Mouse (Mus musculus) gastrocnemius, postnatal 4 days (tissue): ENCODE data around the gene Maml2. TPM values are rescaled to one million over a fixed set of nuclear protein-coding genes. Genes with fewer than 3 reads are reported as not detected.

Experiments used
- DNase-seq, 2 experiments: peaks; one replicate each; pipeline ENCODE4 v3.0.0; 2021 to 2022; ENCODE audit warnings: low spot score in 2 of 2, mixed read lengths in 2 of 2
- total RNA-seq, 2 experiments: library from RNA; stranded (reverse); gene quantifications; 2 replicates each; pipeline ENCODE4 v1.2.3; 2021

Gene Maml2
- total RNA-seq, 2 experiments from 2014 or later, result 8.2 to 8.7 TPM

DNA sequence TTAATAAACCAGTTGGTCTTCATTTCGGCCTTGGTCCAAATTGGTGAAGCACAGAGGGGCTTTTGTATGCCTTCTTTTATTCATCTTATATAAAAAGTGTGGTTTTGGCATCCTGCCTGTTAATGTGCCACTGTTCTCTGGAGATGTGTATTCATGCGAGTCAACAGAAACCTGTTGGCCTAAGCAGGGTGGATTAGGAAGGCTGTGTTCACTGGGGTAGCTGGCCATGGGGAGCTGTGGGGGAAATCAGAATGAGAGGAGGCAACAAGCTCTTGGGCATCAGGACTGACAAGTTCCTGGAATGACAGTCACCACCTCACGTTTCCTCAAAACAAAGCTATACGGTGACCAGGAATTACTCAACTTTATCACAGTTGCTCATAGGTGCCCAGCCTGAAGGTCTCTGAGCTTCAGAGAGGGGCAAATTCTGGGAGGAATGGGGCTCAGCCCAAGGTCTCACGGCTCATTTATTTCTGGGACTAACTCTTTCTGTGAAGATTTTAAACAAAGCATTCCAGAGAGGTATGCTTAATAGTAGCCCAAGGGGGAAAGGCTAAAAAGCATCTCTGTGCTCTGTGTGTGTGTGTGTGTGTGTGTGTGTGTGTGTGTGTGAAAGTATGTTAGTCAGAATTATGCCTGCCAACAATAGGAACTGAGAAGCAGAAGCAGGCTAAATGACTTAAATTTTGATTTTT, 228.0 kb downstream of the Maml2 start:
- DNase-seq, result no peak

- no peak for DNase-seq
Observed at GRCm38 (mm10) chr9:13530575-13530974, 232.8 kb downstream of the Maml2 start.

- no peak for DNase-seq
Observed at GRCm38 (mm10) chr9:13533076-13533707, 235.4 kb downstream of the Maml2 start.

- no peak for DNase-seq
Observed at GRCm38 (mm10) chr9:13535803-13536202, 238.0 kb downstream of the Maml2 start.

GRCm38 (mm10) chr9:13536419-13537261, 238.9 kb downstream of the Maml2 start:
- DNase-seq, result no peak

DNA sequence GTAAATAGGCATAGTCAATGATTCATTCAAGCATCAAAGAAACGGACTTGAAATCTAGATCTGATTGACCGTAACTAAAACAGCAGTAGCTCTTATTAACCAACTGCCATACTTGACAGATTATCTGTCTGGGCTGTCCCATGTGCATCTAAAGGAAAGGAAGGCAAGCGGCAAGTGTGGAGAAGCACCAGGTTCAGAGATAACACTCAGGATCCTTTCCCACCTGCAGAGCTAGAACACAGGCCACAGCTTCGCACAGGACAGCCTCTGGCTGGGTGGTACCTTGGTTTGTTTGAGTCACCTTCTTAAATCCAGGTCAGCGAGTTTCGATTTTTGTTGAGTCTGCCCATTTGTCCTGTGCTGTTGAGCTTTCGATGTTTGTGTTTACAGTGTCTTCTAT, 240.4 kb downstream of the Maml2 start:
- no peak for DNase-seq

DNA sequence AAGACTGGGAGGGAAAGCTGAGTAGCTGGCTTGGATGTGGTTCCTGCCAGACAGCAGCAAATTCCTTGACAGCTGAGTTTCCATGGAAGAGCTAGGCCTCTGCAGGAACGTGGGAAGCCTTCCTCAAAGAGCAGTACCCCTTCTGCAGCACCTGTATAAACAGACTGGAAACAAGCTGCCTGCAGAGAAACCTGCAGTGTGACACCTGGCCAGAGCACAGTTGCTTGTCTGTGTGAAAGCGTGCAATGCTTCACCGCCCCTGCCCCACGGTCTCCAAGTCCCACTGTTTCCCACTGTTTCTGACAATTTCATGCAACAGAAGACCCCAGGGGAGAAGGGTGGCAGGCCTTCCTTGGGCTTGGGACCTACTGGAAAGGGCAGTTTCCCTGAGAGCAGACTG, 241.8 kb downstream of the Maml2 start:
- DNase-seq, result no peak

DNA sequence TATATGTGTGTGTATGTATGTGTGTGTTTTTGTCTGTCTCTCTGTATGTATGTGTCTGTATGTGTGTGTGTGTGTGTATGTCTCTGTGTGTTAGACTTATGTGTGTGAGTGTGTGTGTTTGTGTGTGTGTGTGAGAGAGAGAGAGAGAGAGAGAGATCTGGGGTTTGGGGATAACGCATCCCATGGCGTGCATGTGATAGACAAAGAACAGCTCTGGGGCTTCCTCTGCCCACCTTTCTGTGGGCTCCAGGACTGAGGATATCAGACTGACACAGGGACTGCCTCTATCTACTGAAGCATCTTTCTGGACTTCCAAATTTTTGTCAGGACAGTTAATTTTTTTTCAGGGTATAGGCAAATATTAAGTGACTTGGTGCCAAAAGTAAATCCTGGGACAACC, 242.5 kb downstream of the Maml2 start:
- no peak for DNase-seq

GRCm38 (mm10) chr9:13540781-13541180, 243.0 kb downstream of the Maml2 start:
- no peak for DNase-seq

DNA sequence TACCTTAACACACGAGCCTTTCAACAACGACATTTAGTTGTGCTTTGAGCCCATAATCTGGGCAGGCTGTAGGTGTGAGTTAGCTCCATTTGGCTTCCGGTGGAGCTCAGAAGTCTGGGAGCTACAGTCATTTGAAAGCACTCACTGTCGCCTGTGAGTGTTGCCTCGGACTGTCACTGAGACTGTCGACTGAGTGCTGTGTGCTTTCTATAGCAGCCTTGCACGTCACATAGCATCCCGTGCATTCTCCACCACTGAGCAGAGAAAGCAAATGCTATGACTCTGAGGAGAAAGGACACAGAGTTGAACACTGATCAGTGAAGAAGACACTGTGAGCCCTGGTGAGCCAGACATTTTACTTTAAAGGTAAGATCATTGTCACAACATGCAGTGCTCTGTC, 245.4 kb downstream of the Maml2 start:
- DNase-seq, result no peak

GRCm38 (mm10) chr9:13544133-13544532, 246.4 kb downstream of the Maml2 start:
- no peak for DNase-seq

DNA sequence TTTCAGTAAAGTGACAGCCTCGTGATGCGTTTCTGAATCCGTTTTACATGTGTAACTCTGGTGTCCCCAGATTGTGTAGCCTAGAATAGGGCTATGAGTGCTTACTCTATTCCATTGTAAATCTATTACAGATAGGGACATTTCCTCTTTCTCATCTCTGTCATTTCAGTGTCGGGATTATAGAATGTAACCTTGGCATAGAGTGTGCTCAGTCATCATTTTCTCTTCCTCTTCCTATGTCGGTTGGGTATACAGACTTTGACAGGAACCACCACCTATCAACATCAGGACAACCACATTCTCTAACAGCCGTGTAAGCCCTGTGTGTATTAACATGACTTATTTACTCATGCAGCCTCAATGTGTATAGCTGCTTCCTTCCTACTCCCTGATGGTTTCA, 248.0 kb downstream of the Maml2 start:
- no peak for DNase-seq

DNA sequence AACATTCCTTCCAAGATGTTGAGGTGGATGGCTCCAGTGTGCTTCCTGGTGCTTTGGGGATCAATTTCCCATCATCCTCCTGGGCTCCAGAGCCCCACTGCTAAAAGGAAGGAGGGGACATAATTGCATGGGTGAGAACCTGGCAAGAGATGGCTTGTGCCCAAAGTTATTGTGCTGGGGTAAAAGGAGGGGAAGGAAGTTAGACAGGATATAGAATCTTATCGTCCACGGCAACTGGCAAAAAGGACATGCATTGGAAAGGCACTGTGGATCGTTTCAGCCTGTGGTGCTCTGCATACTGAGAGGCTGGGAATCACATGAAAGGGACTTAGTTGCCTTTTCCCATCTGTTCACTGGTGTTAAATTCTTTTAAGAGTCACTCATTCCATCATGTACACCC, 252.2 kb downstream of the Maml2 start:
- DNase-seq, result no peak

- DNase-seq, result no peak
Observed at GRCm38 (mm10) chr9:13552380-13553052, 254.8 kb downstream of the Maml2 start.

GRCm38 (mm10) chr9:13554773-13555172, 257.0 kb downstream of the Maml2 start:
- DNase-seq, result no peak

- no peak for DNase-seq
Observed at GRCm38 (mm10) chr9:13555973-13556481, 258.3 kb downstream of the Maml2 start.

GRCm38 (mm10) chr9:13556696-13557095, 258.9 kb downstream of the Maml2 start:
- DNase-seq, result no peak

GRCm38 (mm10) chr9:13558811-13559372, 261.1 kb downstream of the Maml2 start:
- DNase-seq, result no peak

DNA sequence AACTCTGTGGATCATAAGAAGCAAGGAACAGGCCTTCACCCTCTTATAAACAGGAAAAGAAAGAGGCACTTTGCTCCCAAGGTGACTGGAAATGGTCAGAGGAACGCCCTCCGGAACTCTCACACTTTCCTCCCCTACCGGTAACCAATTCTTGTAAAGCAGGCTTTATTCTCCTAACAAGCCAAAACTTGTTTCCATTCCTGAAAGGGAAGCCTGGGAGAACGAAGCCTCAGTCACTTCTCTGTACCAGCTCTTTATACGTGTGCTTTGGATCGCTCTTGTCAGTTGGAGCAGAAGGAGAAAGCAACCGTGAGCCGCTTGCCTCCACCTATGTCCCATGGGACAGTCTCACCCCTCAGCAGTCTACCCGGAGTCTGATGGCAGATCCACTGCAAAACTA, 262.9 kb downstream of the Maml2 start:
- DNase-seq, result no peak

DNA sequence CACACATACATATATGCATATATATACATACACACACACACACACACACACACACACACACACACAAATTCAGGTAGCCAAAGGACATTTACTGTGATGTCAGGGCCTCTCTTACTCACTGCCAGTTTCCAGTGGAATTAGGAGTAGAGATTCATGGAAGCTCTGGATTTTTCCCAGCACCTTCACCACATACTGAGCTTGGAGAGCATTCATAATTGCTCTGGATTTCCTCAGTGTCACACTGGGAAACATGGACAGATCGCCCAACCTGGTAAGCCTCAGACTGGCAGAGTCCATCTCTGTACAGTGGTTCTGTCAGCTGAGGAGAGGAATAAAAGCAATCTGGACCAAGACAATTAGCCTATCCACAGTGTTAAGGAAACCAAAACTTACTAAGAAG, 263.6 kb downstream of the Maml2 start:
- DNase-seq, result no peak
